Mouse (Mus musculus) intestine, embryonic 16.5 days (tissue): ENCODE results near the gene Pfdn6. TPM values are rescaled to one million over a fixed set of nuclear protein-coding genes. Genes with fewer than 3 reads are reported as not detected.
"Not testable (repeated sequence)": the region's sequence is repeated elsewhere in the genome, so short reads cannot be mapped to it uniquely, and the experiment has no call there.

ENCODE experiments used
- ATAC-seq: fragments of 200-750 bp; cut with Nextera tagmentation; 2 replicates; pipeline ENCODE4 v1.8.0; 2017; ENCODE audit warnings: moderate TSS enrichment, moderate library complexity
- H3K27ac ChIP-seq: fragments of 300-500 bp; sonication (generic); 2 replicates; pipeline ENCODE4 v1.5.1; 2014; ENCODE audit warnings: mild to moderate bottlenecking, low read length
- H3K27me3 ChIP-seq: fragments of 300-500 bp; sonication (generic); replicated peaks from 2 replicates; pipeline ENCODE4 v1.6.1; 2014; ENCODE audit warnings: low read length, control low read depth, mixed read lengths; ENCODE audit not compliant: control insufficient read depth, insufficient read depth
- H3K36me3 ChIP-seq: fragments of 300-500 bp; sonication (generic); 2 replicates; pipeline ENCODE4 v1.6.1; 2014; ENCODE audit warnings: low read length, control low read depth; ENCODE audit not compliant: control insufficient read depth, insufficient read depth
- H3K4me1 ChIP-seq: fragments of 300-500 bp; sonication (generic); 2 replicates; pipeline ENCODE4 v1.6.1; 2014; ENCODE audit warnings: low read length, control low read depth, mixed read lengths; ENCODE audit not compliant: control insufficient read depth, insufficient read depth
- H3K4me2 ChIP-seq: fragments of 300-500 bp; sonication (generic); 2 replicates; pipeline ENCODE4 v1.6.1; 2014; ENCODE audit warnings: low read depth, low read length, control low read depth
- H3K4me3 ChIP-seq: fragments of 300-500 bp; sonication (generic); 2 replicates; pipeline ENCODE4 v1.5.1; 2014; ENCODE audit warnings: mild to moderate bottlenecking, low read length
- H3K9ac ChIP-seq: fragments of 300-500 bp; sonication (generic); 2 replicates; pipeline ENCODE4 v1.6.1; 2014; ENCODE audit warnings: low read depth, low read length
- H3K9me3 ChIP-seq: fragments of 300-500 bp; sonication (generic); 2 replicates; pipeline ENCODE4 v1.6.1; 2016; ENCODE audit warnings: low read length, control low read depth; ENCODE audit not compliant: control insufficient read depth
- WGBS: fragments of 180-500 bp; shearing (Covaris S2); extraction: QIAGEN DNeasy Blood & Tissue Kit; methylation state at CpG from one replicate; pipeline ENCODE4 v1.1.7; 2014; 5-methylcytosine and 5-hydroxymethylcytosine counted together
- polyA plus RNA-seq: library from polyadenylated mRNA; unstranded; fragments of >200 nt; fragmentation: Nextera tagmentation; extraction: Ambion mirVana; gene quantifications from 2 replicates; pipeline ENCODE4 v1.2.1, GENCODE M21; 2015

Pfdn6 gene
- polyA plus RNA-seq, 1 experiment from 2014 or later = 167 TPM

- not testable (repeated sequence) for H3K9me3 ChIP-seq, ATAC-seq, H3K27me3 ChIP-seq, H3K36me3 ChIP-seq
- Histone ChIP-seq H3K4me3 (peak overlapping the region; percentile 61), H3K4me1 (peaks cover 59% of the 10 kb centered on the region), H3K9ac (peak overlapping the region; percentile 95), H3K4me2 (peak overlapping the region; percentile 91), H3K27ac (peak overlapping the region; percentile 98; the same call in 1 of the 2 replicates)
- WGBS = 73% methylated on average over 13 of the region's 13 CpGs
Measured at GRCm38 (mm10) chr17:33952015-33952414, 11.9 kb upstream of the Pfdn6 start.

GRCm38 (mm10) chr17:33951021-33951946, 11.1 kb upstream of the Pfdn6 start, which contains the start of gene B3galt4:
TSS of gene B3galt4 (minus strand) at chr17:33951488.
- H3K9me3 ChIP-seq = no peaks in the 10 kb centered on the region
- H3K36me3 ChIP-seq = 0 out of 2 replicates have a peak, but pooled peaks cover 2% of the 10 kb centered on the region
- H3K27ac ChIP-seq = peak within 1 kb of the TSS; percentile 98
- H3K4me3 ChIP-seq = peak within 1 kb of the TSS; percentile 61
- H3K4me1 ChIP-seq = peaks cover 54% of the 10 kb centered on the region
- peak within 1 kb of the TSS; percentile 91 for H3K4me2 ChIP-seq
- peak within 1 kb of the TSS; percentile 95 for H3K9ac ChIP-seq
- no peaks in the 10 kb centered on the region for H3K27me3 ChIP-seq
- WGBS = under 1% methylated on average over 45 of the region's 45 CpGs
- ATAC-seq = peak; percentile 81

GRCm38 (mm10) chr17:33950131-33950625, 10.0 kb upstream of the Pfdn6 start:
- WGBS = 78% methylated on average over 10 of the region's 10 CpGs
- Histone ChIP-seq H3K27me3 (no peaks in the 10 kb centered on the region), H3K27ac (peak overlapping the region; percentile 98), H3K4me3 (peak overlapping the region; percentile 61), H3K36me3 (0 out of 2 replicates have a peak, but pooled peaks cover 2% of the 10 kb centered on the region), H3K4me1 (peaks cover 54% of the 10 kb centered on the region), H3K9me3 (no peaks in the 10 kb centered on the region), H3K4me2 (peak overlapping the region; percentile 91), H3K9ac (peak overlapping the region; percentile 95)
- no peak for ATAC-seq

GRCm38 (mm10) chr17:33948905-33949537, 8.9 kb upstream of the Pfdn6 start:
- ATAC-seq = peak; percentile 70
- WGBS = 65% methylated on average over 19 of the region's 19 CpGs

GRCm38 (mm10) chr17:33948090-33948904, 8.2 kb upstream of the Pfdn6 start:
- Histone ChIP-seq H3K9me3 (no peaks in the 10 kb centered on the region), H3K4me3 (0 out of 2 replicates have a peak overlapping the region, but pooled peaks have one; percentile 5), H3K4me1 (peaks cover 39% of the 10 kb centered on the region), H3K27ac (peak overlapping the region; percentile 98), H3K4me2 (peak overlapping the region; percentile 91; the same call in 1 of the 2 replicates), H3K9ac (peak overlapping the region; percentile 40; the same call in 1 of the 2 replicates), H3K27me3 (no peaks in the 10 kb centered on the region), H3K36me3 (peaks cover 14% of the 10 kb centered on the region; the same call in 1 of the 2 replicates)
- ATAC-seq = no peak
- 82% methylated on average over 22 of the region's 22 CpGs for WGBS

More at GRCm38 (mm10) chr17:33948905-33949537, 8.9 kb upstream of the Pfdn6 start:
- H3K4me2 ChIP-seq = peak overlapping the region; percentile 91; the same call in 1 of the 2 replicates
- peak overlapping the region; percentile 40; the same call in 1 of the 2 replicates for H3K9ac ChIP-seq
- peak overlapping the region; percentile 98 for H3K27ac ChIP-seq
- peaks cover 9% of the 10 kb centered on the region; the same call in 1 of the 2 replicates for H3K36me3 ChIP-seq
- H3K27me3 ChIP-seq = no peaks in the 10 kb centered on the region
- H3K4me3 ChIP-seq = peak overlapping the region; percentile 61; the same call in 1 of the 2 replicates
- peaks cover 46% of the 10 kb centered on the region for H3K4me1 ChIP-seq
- no peaks in the 10 kb centered on the region for H3K9me3 ChIP-seq

GRCm38 (mm10) chr17:33947430-33948089, 7.4 kb upstream of the Pfdn6 start:
- H3K4me3 ChIP-seq = no peak overlapping the region
- no peak overlapping the region for H3K27ac ChIP-seq
- 90% methylated on average over 10 of the region's 10 CpGs for WGBS

GRCm38 (mm10) chr17:33943454-33943853, 3.3 kb upstream of the Pfdn6 start:
- no peak overlapping the region for H3K9ac ChIP-seq
- H3K4me1 ChIP-seq = peaks cover 24% of the 10 kb centered on the region
- H3K27ac ChIP-seq = no peak overlapping the region
- peaks cover 17% of the 10 kb centered on the region; the same call in 1 of the 2 replicates for H3K36me3 ChIP-seq
- ATAC-seq = no peak
- no peak overlapping the region for H3K4me3 ChIP-seq
- no peak overlapping the region for H3K4me2 ChIP-seq
- H3K27me3 ChIP-seq = no peaks in the 10 kb centered on the region
- 93% methylated on average over 15 of the region's 15 CpGs for WGBS
- H3K9me3 ChIP-seq = no peaks in the 10 kb centered on the region

More at GRCm38 (mm10) chr17:33947430-33948089, 7.4 kb upstream of the Pfdn6 start:
- Histone ChIP-seq H3K9me3 (no peaks in the 10 kb centered on the region), H3K4me2 (no peak overlapping the region; the same call in 1 of the 2 replicates), H3K27me3 (no peaks in the 10 kb centered on the region), H3K4me1 (peaks cover 32% of the 10 kb centered on the region), H3K9ac (no peak overlapping the region), H3K36me3 (peaks cover 17% of the 10 kb centered on the region; the same call in 1 of the 2 replicates)
- ATAC-seq = no peak

- Histone ChIP-seq H3K4me2 (peak overlapping the region; percentile 92), H3K4me1 (peaks cover 19% of the 10 kb centered on the region), H3K36me3 (peaks cover 19% of the 10 kb centered on the region), H3K9ac (peak overlapping the region; percentile 87), H3K27me3 (no peaks in the 10 kb centered on the region), H3K4me3 (peak overlapping the region; percentile 85), H3K27ac (no peak overlapping the region), H3K9me3 (no peaks in the 10 kb centered on the region)
- ATAC-seq = no peak
- WGBS = 52% methylated on average over 19 of the region's 19 CpGs
Measured at GRCm38 (mm10) chr17:33941381-33941780, 1.2 kb upstream of the Pfdn6 start.
